Mouse (Mus musculus): ENCODE measurements at regions not wholly inside any gene's neighbourhood (a gene's known extent, or its start where the extent isn't known, plus 50 kb on each side); places are given as distances from the start of the nearest gene placed in this dataset.

- Histone ChIP-seq H3K4me3 (no peak overlapping the region), H3ac (ENCODE audit: control insufficient read depth, insufficient read length) (no peak overlapping the region), H3K4me2 (ENCODE audit: low read depth) (no peak overlapping the region), H3K79me2 (ENCODE audit: control insufficient read depth, insufficient read depth) (no peaks in the 10 kb centered on the region), H3K27me3 (ENCODE audit: control insufficient read depth, insufficient read depth, insufficient read length) (no peaks in the 10 kb centered on the region), H3K36me3 (ENCODE audit: control insufficient read depth, insufficient read depth) (no peaks in the 10 kb centered on the region)
- TF ChIP-seq CEBPB (IDR thresholded peaks at IDR 0.05; ENCODE audit: insufficient read depth, poor library complexity, severe bottlenecking), result no peak
- TF ChIP-seq USF1 (IDR thresholded peaks at IDR 0.05; ENCODE audit: low read depth), result no peak
- TF ChIP-seq MYOD1 (IDR thresholded peaks at IDR 0.05; ENCODE audit: control insufficient read depth in 1 of 3, insufficient read length in 2 of 3, low read depth in 2 of 3), result no peak
- TF ChIP-seq SRF (IDR thresholded peaks at IDR 0.05; ENCODE audit: control insufficient read depth, insufficient read length, low read depth), result no peak
- no peak for TF ChIP-seq TCF3 (IDR thresholded peaks at IDR 0.05; ENCODE audit: insufficient read length, low read depth)
- no peak for TF ChIP-seq POLR2AphosphoS2 (IDR thresholded peaks at IDR 0.05; ENCODE audit: insufficient read length, low read depth)
- no peak for TF ChIP-seq E2F4 (IDR thresholded peaks at IDR 0.05; ENCODE audit: insufficient read depth)
- TF ChIP-seq MAX (IDR thresholded peaks at IDR 0.05; ENCODE audit: low read depth), result no peak
- TF ChIP-seq POLR2A (IDR thresholded peaks at IDR 0.05; ENCODE audit: insufficient read length, low read depth), result no peak
- no peak for TF ChIP-seq MYOG (IDR thresholded peaks at IDR 0.05; ENCODE audit: control insufficient read depth in 1 of 3, insufficient read depth in 1 of 3, insufficient read length in 2 of 3, low read depth in 2 of 3)
These were observed 180.2 kb upstream of the Sulf2 start for GRCm38 (mm10) chr2:166335702-166336101.

DNA sequence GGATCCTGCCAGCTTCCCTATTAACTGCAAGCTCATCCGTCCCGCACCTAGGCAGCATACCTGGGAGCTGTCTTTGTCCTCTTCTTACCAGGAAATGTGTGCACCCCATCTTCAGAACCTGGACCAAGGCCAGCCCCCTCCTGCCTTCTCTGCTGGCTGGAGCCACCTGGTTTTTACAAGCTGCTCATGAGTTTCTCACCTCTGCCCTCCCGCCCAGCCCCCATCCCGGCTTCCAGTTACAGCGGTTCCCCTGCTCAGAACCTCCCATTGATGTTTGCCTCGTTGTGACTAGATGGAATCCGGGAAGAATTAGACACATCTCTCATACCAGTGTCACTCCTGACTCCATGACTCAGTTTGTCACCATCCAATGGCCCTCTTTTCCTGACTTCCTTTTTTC is 179.1 kb upstream of the Sulf2 start:
- H3ac ChIP-seq (ENCODE audit: control insufficient read depth, insufficient read length), result no peak overlapping the region
- no peak overlapping the region for H3K4me2 ChIP-seq (ENCODE audit: low read depth)
- no peak overlapping the region for H3K4me3 ChIP-seq
- H3K27me3 ChIP-seq (ENCODE audit: control insufficient read depth, insufficient read depth, insufficient read length), result no peaks in the 10 kb centered on the region
- no peaks in the 10 kb centered on the region for H3K36me3 ChIP-seq (ENCODE audit: control insufficient read depth, insufficient read depth)
- no peaks in the 10 kb centered on the region for H3K79me2 ChIP-seq (ENCODE audit: control insufficient read depth, insufficient read depth)
- no peak for TF ChIP-seq TCF3 (IDR thresholded peaks at IDR 0.05; ENCODE audit: insufficient read length, low read depth)
- TF ChIP-seq USF1 (IDR thresholded peaks at IDR 0.05; ENCODE audit: low read depth), result no peak
- no peak for TF ChIP-seq REST (IDR thresholded peaks at IDR 0.05; ENCODE audit: insufficient read depth, insufficient read length)
- no peak for TF ChIP-seq TCF12 (IDR thresholded peaks at IDR 0.05; ENCODE audit: insufficient read depth, poor library complexity, severe bottlenecking)

DNA sequence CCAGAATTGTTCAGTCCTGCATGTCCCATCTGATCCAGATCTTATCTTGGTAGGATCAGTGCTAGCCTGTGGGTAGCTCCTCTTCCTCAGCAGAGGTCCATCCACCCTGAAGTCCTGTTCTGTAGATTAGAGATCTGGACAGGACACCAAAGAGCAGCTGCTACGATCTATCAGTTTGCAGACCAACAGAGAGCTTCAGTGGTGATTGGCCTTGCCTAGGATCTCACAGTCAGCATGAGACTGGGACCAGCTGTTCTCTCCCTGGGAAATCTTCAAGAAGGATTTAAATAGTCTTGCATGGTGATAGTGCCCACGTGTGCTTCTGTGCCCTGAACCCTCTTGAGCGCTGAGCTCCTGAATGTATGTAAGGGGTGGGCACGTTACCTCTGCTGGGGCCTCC is 178.4 kb upstream of the Sulf2 start:
- H3K4me3 ChIP-seq, result no peak overlapping the region
- no peaks in the 10 kb centered on the region for H3K79me2 ChIP-seq (ENCODE audit: control insufficient read depth, insufficient read depth)
- no peaks in the 10 kb centered on the region for H3K27me3 ChIP-seq (ENCODE audit: control insufficient read depth, insufficient read depth, insufficient read length)
- TF ChIP-seq MYOD1 (IDR thresholded peaks at IDR 0.05; ENCODE audit: control insufficient read depth in 1 of 3, insufficient read length in 2 of 3, low read depth in 2 of 3), result peak; percentile 70 to 86 (median 80)
- no peak for TF ChIP-seq TCF3 (IDR thresholded peaks at IDR 0.05; ENCODE audit: insufficient read length, low read depth)
- TF ChIP-seq POLR2A (IDR thresholded peaks at IDR 0.05; ENCODE audit: insufficient read length, low read depth), result no peak
- TF ChIP-seq MYOG (IDR thresholded peaks at IDR 0.05; ENCODE audit: control insufficient read depth in 1 of 3, insufficient read depth in 1 of 3, insufficient read length in 2 of 3, low read depth in 2 of 3), result peak in 2 of 3 experiments; percentile 6 to 60
- TF ChIP-seq REST (IDR thresholded peaks at IDR 0.05; ENCODE audit: insufficient read depth, insufficient read length), result no peak
- TF ChIP-seq TCF12 (IDR thresholded peaks at IDR 0.05; ENCODE audit: insufficient read depth, poor library complexity, severe bottlenecking), result peak; percentile 8
- TF ChIP-seq USF1 (IDR thresholded peaks at IDR 0.05; ENCODE audit: low read depth), result peak; percentile 7
- no peak for TF ChIP-seq SRF (IDR thresholded peaks at IDR 0.05; ENCODE audit: control insufficient read depth, insufficient read length, low read depth)
- TF ChIP-seq CEBPB (IDR thresholded peaks at IDR 0.05; ENCODE audit: insufficient read depth, poor library complexity, severe bottlenecking), result no peak
- no peak for TF ChIP-seq E2F4 (IDR thresholded peaks at IDR 0.05; ENCODE audit: insufficient read depth)
- TF ChIP-seq MAX (IDR thresholded peaks at IDR 0.05; ENCODE audit: low read depth), result no peak
- TF ChIP-seq POLR2AphosphoS2 (IDR thresholded peaks at IDR 0.05; ENCODE audit: insufficient read length, low read depth), result no peak
- H3K4me2 ChIP-seq (ENCODE audit: low read depth), result no peak overlapping the region
- H3ac ChIP-seq (ENCODE audit: control insufficient read depth, insufficient read length), result no peak overlapping the region
- no peaks in the 10 kb centered on the region for H3K36me3 ChIP-seq (ENCODE audit: control insufficient read depth, insufficient read depth)

DNA sequence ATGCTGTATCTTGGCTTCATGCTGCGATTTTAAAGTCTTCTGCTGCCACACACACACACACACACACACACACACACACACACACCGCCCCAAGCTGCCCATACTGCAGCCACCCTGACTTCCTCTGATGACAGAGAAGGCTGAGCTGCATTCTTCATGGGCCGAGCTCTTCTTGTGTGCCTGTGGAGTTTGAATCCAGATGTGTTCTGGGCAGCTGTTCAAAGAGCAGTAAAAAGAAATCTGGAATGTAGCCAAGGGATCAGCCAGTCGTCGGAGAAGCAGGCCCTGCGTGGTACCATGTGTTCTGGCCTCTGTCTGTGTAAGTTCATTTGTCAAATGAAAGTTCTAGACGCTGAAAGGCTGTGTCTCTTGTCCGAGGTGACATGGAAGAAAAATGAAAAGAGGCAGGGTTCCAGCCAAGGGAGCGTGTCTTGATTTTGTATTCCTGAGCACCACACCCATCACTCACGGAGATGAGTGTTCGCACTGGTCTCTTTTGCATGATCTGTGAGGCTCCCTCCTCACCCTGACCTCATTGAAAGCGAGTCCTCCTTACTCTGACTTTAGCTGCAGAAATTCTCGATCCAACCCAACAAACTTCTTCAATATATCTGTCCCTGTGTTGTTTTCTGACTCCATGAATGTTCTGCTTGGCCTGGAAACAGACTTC is 177.4 kb upstream of the Sulf2 start:
- Histone ChIP-seq H3K27me3 (ENCODE audit: control insufficient read depth, insufficient read depth, insufficient read length) (no peaks in the 10 kb centered on the region), H3K4me2 (ENCODE audit: low read depth) (no peak overlapping the region), H3K79me2 (ENCODE audit: control insufficient read depth, insufficient read depth) (no peaks in the 10 kb centered on the region), H3K36me3 (ENCODE audit: control insufficient read depth, insufficient read depth) (no peaks in the 10 kb centered on the region), H3K4me3 (no peak overlapping the region), H3ac (ENCODE audit: control insufficient read depth, insufficient read length) (no peak overlapping the region)
- no peak for TF ChIP-seq MYOD1 (IDR thresholded peaks at IDR 0.05; ENCODE audit: control insufficient read depth in 1 of 3, insufficient read length in 2 of 3, low read depth in 2 of 3)
- no peak for TF ChIP-seq TCF12 (IDR thresholded peaks at IDR 0.05; ENCODE audit: insufficient read depth, poor library complexity, severe bottlenecking)
- no peak for TF ChIP-seq SRF (IDR thresholded peaks at IDR 0.05; ENCODE audit: control insufficient read depth, insufficient read length, low read depth)
- no peak for TF ChIP-seq CEBPB (IDR thresholded peaks at IDR 0.05; ENCODE audit: insufficient read depth, poor library complexity, severe bottlenecking)
- TF ChIP-seq E2F4 (IDR thresholded peaks at IDR 0.05; ENCODE audit: insufficient read depth), result no peak
- no peak for TF ChIP-seq MYOG (IDR thresholded peaks at IDR 0.05; ENCODE audit: control insufficient read depth in 1 of 3, insufficient read depth in 1 of 3, insufficient read length in 2 of 3, low read depth in 2 of 3)

DNA sequence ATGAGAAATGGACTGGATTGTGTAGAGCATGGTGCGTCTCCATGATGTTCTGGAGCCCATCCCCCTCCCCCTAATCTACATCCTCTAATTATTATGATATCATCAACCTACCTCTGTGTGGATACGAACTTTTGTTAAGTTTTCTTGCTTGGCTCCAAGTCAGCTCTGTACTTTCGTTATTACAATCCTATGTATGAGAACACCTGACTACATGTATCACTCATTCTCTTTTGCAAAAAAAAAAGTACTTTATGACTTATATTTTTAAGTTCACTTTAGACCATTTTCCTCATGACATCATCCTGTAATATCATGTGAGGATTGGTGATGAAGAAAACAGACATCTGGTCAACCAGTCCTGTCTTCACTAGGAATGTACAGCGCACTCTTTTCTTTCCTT is 175.7 kb upstream of the Sulf2 start:
- Histone ChIP-seq H3K79me2 (ENCODE audit: control insufficient read depth, insufficient read depth) (no peaks in the 10 kb centered on the region), H3K4me3 (no peak overlapping the region), H3K27me3 (ENCODE audit: control insufficient read depth, insufficient read depth, insufficient read length) (no peaks in the 10 kb centered on the region), H3K36me3 (ENCODE audit: control insufficient read depth, insufficient read depth) (no peaks in the 10 kb centered on the region), H3ac (ENCODE audit: control insufficient read depth, insufficient read length) (no peak overlapping the region), H3K4me2 (ENCODE audit: low read depth) (no peak overlapping the region)
- TF ChIP-seq E2F4 (IDR thresholded peaks at IDR 0.05; ENCODE audit: insufficient read depth) (no peak), MYOD1 (IDR thresholded peaks at IDR 0.05; ENCODE audit: control insufficient read depth in 1 of 3, insufficient read length in 2 of 3, low read depth in 2 of 3) (no peak), CEBPB (IDR thresholded peaks at IDR 0.05; ENCODE audit: insufficient read depth, poor library complexity, severe bottlenecking) (no peak), MYOG (IDR thresholded peaks at IDR 0.05; ENCODE audit: control insufficient read depth in 1 of 3, insufficient read depth in 1 of 3, insufficient read length in 2 of 3, low read depth in 2 of 3) (no peak), TCF3 (IDR thresholded peaks at IDR 0.05; ENCODE audit: insufficient read length, low read depth) (no peak), SRF (IDR thresholded peaks at IDR 0.05; ENCODE audit: control insufficient read depth, insufficient read length, low read depth) (no peak), MAX (IDR thresholded peaks at IDR 0.05; ENCODE audit: low read depth) (no peak), POLR2AphosphoS2 (IDR thresholded peaks at IDR 0.05; ENCODE audit: insufficient read length, low read depth) (no peak), REST (IDR thresholded peaks at IDR 0.05; ENCODE audit: insufficient read depth, insufficient read length) (no peak), USF1 (IDR thresholded peaks at IDR 0.05; ENCODE audit: low read depth) (no peak), TCF12 (IDR thresholded peaks at IDR 0.05; ENCODE audit: insufficient read depth, poor library complexity, severe bottlenecking) (no peak), POLR2A (IDR thresholded peaks at IDR 0.05; ENCODE audit: insufficient read length, low read depth) (no peak)
